Mouse (Mus musculus) small intestine, adult 2 months (tissue): ENCODE results near the gene Sptan1.

ENCODE experiments used
- CTCF ChIP-seq: fragments of 200-500 bp; IDR thresholded peaks from 2 replicates; pipeline ENCODE4 v1.5.1; 2012; ENCODE audit warnings: low read depth, mild to moderate bottlenecking, control low read depth, inconsistent platforms, low read length, moderate library complexity, mixed read lengths; ENCODE audit not compliant: insufficient replicate concordance, insufficient read length; ENCODE audit errors: extremely low read depth
- POLR2A ChIP-seq: fragments of 200-500 bp; IDR thresholded peaks from 2 replicates; pipeline ENCODE4 v1.6.1; 2012; ENCODE audit warnings: low read depth, mild to moderate bottlenecking, control low read depth, inconsistent platforms, low read length, moderate library complexity

DNA sequence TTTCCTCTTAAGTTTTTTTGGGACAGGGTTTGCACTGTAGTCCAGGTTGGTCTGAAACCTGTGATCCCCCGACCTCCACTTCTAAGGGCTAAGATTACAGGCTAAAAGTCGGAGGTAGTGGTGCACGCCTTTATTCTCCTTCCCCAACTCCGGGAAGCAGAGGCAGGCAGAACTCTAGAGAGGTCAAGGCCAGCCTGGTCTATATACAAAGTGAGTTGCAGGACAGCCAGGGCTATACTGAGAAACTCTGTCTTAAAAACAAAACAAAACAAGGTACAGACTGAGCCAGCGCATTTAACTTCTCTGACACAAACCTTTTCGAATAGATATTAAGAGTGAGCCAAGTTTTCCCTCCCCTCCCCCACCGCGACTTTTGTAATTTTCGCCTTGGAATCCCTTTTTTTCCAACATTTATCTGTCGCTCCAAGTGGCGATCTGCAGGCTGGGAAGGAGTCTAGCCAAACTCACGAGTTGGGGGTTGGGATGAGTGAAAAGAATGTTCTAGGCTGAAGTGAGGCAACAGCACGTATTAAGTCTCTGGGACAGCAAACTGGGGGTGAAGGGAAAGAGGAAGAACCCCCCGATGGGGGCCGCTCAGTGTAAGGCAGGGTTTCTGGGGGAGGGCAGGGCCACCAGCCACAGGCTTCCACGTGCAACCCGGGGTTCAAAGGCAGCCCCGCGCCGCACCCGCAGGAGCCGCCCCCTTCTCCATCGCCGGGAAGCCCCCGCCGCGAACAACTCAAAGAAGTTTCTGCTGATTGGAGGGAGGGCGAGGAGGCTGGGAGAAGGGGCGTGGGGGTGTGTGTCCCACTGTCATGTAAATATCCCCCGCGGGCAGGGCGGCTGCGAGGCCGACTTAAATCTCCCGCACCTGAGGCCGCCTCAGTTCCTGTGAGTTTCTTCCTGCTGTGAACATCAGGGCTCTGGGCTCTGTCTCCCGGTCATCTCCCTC is 96.1 kb downstream of the Sptan1 start:
- TF ChIP-seq CTCF, result no peak
- TF ChIP-seq POLR2A, result no peak
